Mouse (Mus musculus): ENCODE measurements around the gene Trip4. TPM values are rescaled to one million over a fixed set of nuclear protein-coding genes. Genes with fewer than 3 reads are reported as not detected.

Trip4 gene
- 23.0 and 23.7 TPM in 2 replicates for polyA plus RNA-seq (2012; rRNA removed)

GRCm38 (mm10) chr9:65908394-65909300 lies at the start of gene Trip4, which contains the start of gene Csnk1g1:
TSS of gene Trip4 (minus strand) at chr9:65908794.
TSS of gene Csnk1g1 (plus strand) at chr9:65908924.

GRCm38 (mm10) chr9:65890143-65890628 lies 18.4 kb downstream of the Trip4 start, which contains the start of gene Pclaf:
TSS of gene Pclaf (plus strand) at chr9:65890237.

GRCm38 (mm10) chr9:65827344-65828015 lies 81.1 kb downstream of the Trip4 start, which contains the start of gene Zfp609:
TSS of gene Zfp609 (minus strand) at chr9:65827564.

Other genes with a start within 250 kb of the Trip4 start
- 204 and 216 TPM in 2 replicates for gene Oaz2, start 240.8 kb downstream of the Trip4 start, polyA plus RNA-seq (2012; rRNA removed)
- 27.0 and 28.6 TPM in 2 replicates for gene Zfp609, start 81.2 kb downstream of the Trip4 start, polyA plus RNA-seq (2012; rRNA removed)
- 42.7 and 46.3 TPM in 2 replicates for gene Pclaf, start 18.6 kb downstream of the Trip4 start, polyA plus RNA-seq (2012; rRNA removed)
- 19.3 TPM in 2 replicates for gene Csnk1g1, start 130 bp upstream of the Trip4 start, polyA plus RNA-seq (2012; rRNA removed)
- 396 and 451 TPM in 2 replicates for gene Ppib, start 151.4 kb upstream of the Trip4 start, polyA plus RNA-seq (2012; rRNA removed)
- 5.6 and 7.8 TPM in 2 replicates for gene Snx22, start 160.9 kb upstream of the Trip4 start, polyA plus RNA-seq (2012; rRNA removed)
- 98.4 and 113 TPM in 2 replicates for gene Snx1, start 217.8 kb upstream of the Trip4 start, polyA plus RNA-seq (2012; rRNA removed)
- gene Ciao2a, start 217.8 kb upstream of the Trip4 start, polyA plus RNA-seq (2012; rRNA removed), result 32.9 and 33.3 TPM in 2 replicates
- 1.0 and 1.5 TPM in 2 replicates for gene Dapk2, start 249.4 kb upstream of the Trip4 start, polyA plus RNA-seq (2012; rRNA removed)

Measured in central nervous system, embryonic 14 days (tissue).